Mouse (Mus musculus): ENCODE measurements around the gene Fancg. TPM values are rescaled to one million over a fixed set of nuclear protein-coding genes. Genes with fewer than 3 reads are reported as not detected.

The Fancg gene
- total RNA-seq, 1 experiment from 2014 or later = 8.7 TPM

GRCm38 (mm10) chr4:43033481-43033880 lies 23.2 kb upstream of the Fancg start:
- no peak for DNase-seq

GRCm38 (mm10) chr4:43032501-43032900 lies 22.2 kb upstream of the Fancg start:
- DNase-seq = no peak

- DNase-seq = peak; percentile 96
These were observed 21.1 kb upstream of the Fancg start, which contains the start of gene Stoml2 for GRCm38 (mm10) chr4:43031237-43031995. Stoml2 (minus strand) TSS chr4:43031710.

- DNase-seq = no peak
These were observed 20.5 kb upstream of the Fancg start for GRCm38 (mm10) chr4:43030780-43031230.

GRCm38 (mm10) chr4:43030352-43030751 lies 20.0 kb upstream of the Fancg start:
- DNase-seq = no peak

GRCm38 (mm10) chr4:43029749-43030148 lies 19.4 kb upstream of the Fancg start:
- no peak for DNase-seq

- DNase-seq = peak; percentile 72
These were observed 18.8 kb upstream of the Fancg start for GRCm38 (mm10) chr4:43029121-43029520.

GRCm38 (mm10) chr4:43025084-43025960 lies 15.0 kb upstream of the Fancg start, which contains the start of gene Pigo:
Pigo (minus strand) TSS chr4:43025819.
- DNase-seq = peak; percentile 96

- DNase-seq = no peak
These were observed 14.4 kb upstream of the Fancg start for GRCm38 (mm10) chr4:43024673-43025072.

- no peak for DNase-seq
These were observed 11.0 kb upstream of the Fancg start for GRCm38 (mm10) chr4:43021341-43021740.

- no peak for DNase-seq
These were observed 10.6 kb upstream of the Fancg start for GRCm38 (mm10) chr4:43020876-43021275.

GRCm38 (mm10) chr4:43019641-43020465 lies 9.5 kb upstream of the Fancg start:
- no peak for DNase-seq

GRCm38 (mm10) chr4:43019176-43019575 lies 8.9 kb upstream of the Fancg start:
- no peak for DNase-seq

GRCm38 (mm10) chr4:43018156-43018555 lies 7.8 kb upstream of the Fancg start:
- peak; percentile 48 for DNase-seq

- DNase-seq = no peak
These were observed 1.8 kb upstream of the Fancg start for GRCm38 (mm10) chr4:43012091-43012490.

GRCm38 (mm10) chr4:43005765-43006164 lies 4.5 kb downstream of the Fancg start:
- DNase-seq = peak; percentile 40

- no peak for DNase-seq
These were observed 5.4 kb downstream of the Fancg start for GRCm38 (mm10) chr4:43004951-43005350.

- no peak for DNase-seq
These were observed 7.4 kb downstream of the Fancg start for GRCm38 (mm10) chr4:43002756-43003439.

GRCm38 (mm10) chr4:43001272-43001671 lies 9.0 kb downstream of the Fancg start:
- DNase-seq = no peak

- peak; percentile 99 for DNase-seq
These were observed 9.9 kb downstream of the Fancg start, which contains the start of gene Vcp for GRCm38 (mm10) chr4:43000141-43000986. Vcp (minus strand) TSS chr4:43000507.

Data from adrenal gland, postnatal 14 days (tissue).